Mouse (Mus musculus): ENCODE measurements around the gene Usf2. TPM values are rescaled to one million over a fixed set of nuclear protein-coding genes. Genes with fewer than 3 reads are reported as not detected.

Gene Usf2
- polyA plus RNA-seq, 1 experiment from 2014 or later, result 22.7 TPM

DNA sequence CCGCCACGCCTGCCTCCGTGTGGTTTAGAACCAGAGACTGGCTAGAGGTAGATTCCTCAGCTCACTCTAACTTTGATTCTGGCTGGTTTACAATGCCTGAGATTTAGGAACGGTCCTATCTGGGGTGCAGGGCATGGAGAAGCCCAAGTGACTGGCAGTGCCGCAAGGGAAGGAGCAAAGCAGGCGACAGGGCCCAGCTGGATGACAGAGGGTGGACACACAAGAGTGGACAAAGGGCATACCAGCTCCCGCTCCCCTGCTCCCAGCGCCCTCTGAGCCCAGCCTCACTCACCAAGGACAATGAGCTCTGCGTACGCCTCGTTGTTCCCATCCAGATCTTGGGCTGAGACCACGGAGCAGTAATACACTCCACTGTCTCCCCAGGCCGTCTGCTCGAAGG is 9.1 kb upstream of the Usf2 start:
- Histone ChIP-seq H3K4me1 (replicated peaks; ENCODE audit: control insufficient read depth, insufficient read depth, low read length) (no peaks in the 10 kb centered on the region), H3K36me3 (ENCODE audit: control insufficient read depth, insufficient read depth, low read length) (peaks cover 20% of the 10 kb centered on the region; the same call in 1 of the 2 replicates), H3K9me3 (ENCODE audit: control insufficient read depth, low read length) (no peaks in the 10 kb centered on the region), H3K4me3 (ENCODE audit: low read depth, low read length) (no peak overlapping the region), H3K9ac (ENCODE audit: low read length) (no peak overlapping the region), H3K27me3 (replicated peaks; ENCODE audit: control insufficient read depth, insufficient read depth, low read length) (no peaks in the 10 kb centered on the region), H3K4me2 (ENCODE audit: low read length) (no peak overlapping the region), H3K27ac (ENCODE audit: low read depth) (no peak overlapping the region)
- ATAC-seq (replicated peaks; ENCODE audit: low FRiP score, low TSS enrichment, low read depth) (no peak), DNase-seq (ENCODE audit: low spot score) (no peak)
- 86% methylated on average over 14 of the region's 14 CpGs for WGBS

DNA sequence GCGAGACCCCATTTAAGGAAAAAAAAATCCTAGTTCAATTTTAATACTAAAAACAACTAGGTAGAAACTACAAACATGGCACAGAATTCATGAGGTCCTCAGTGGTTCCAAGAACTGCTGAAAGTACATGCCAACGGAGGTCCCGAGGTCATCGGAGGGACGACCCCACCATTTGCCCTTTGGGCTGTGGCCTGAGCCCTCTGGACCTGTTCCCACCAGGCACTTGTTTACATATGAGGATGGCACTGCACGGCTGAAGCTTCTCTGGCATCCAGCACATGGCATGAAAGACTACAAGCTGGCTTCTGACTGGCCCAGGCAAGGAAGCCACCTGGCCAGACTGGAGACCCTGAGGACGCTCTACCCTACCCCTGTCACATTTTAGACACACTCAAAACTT is 7.8 kb upstream of the Usf2 start:
- Histone ChIP-seq H3K4me2 (ENCODE audit: low read length) (no peak overlapping the region), H3K4me1 (replicated peaks; ENCODE audit: control insufficient read depth, insufficient read depth, low read length) (no peaks in the 10 kb centered on the region), H3K27ac (ENCODE audit: low read depth) (no peak overlapping the region), H3K36me3 (ENCODE audit: control insufficient read depth, insufficient read depth, low read length) (peaks cover 24% of the 10 kb centered on the region; the same call in 1 of the 2 replicates), H3K9ac (ENCODE audit: low read length) (no peak overlapping the region), H3K4me3 (ENCODE audit: low read depth, low read length) (no peak overlapping the region), H3K27me3 (replicated peaks; ENCODE audit: control insufficient read depth, insufficient read depth, low read length) (no peaks in the 10 kb centered on the region), H3K9me3 (ENCODE audit: control insufficient read depth, low read length) (no peaks in the 10 kb centered on the region)
- no peak for DNase-seq (ENCODE audit: low spot score)
- ATAC-seq (replicated peaks; ENCODE audit: low FRiP score, low TSS enrichment, low read depth), result no peak
- 85% methylated on average over 7 of the region's 7 CpGs for WGBS

- DNase-seq (ENCODE audit: low spot score) (no peak), ATAC-seq (replicated peaks; ENCODE audit: low FRiP score, low TSS enrichment, low read depth) (no peak)
- no peak overlapping the region for H3K9ac ChIP-seq (ENCODE audit: low read length)
- no peaks in the 10 kb centered on the region for H3K9me3 ChIP-seq (ENCODE audit: control insufficient read depth, low read length)
- no peaks in the 10 kb centered on the region for H3K27me3 ChIP-seq (replicated peaks; ENCODE audit: control insufficient read depth, insufficient read depth, low read length)
- H3K4me3 ChIP-seq (ENCODE audit: low read depth, low read length), result no peak overlapping the region
- H3K4me2 ChIP-seq (ENCODE audit: low read length), result no peak overlapping the region
- peaks cover 28% of the 10 kb centered on the region for H3K36me3 ChIP-seq (ENCODE audit: control insufficient read depth, insufficient read depth, low read length)
- WGBS, result 93% methylated on average over 5 of the region's 5 CpGs
- H3K27ac ChIP-seq (ENCODE audit: low read depth), result no peak overlapping the region
- H3K4me1 ChIP-seq (replicated peaks; ENCODE audit: control insufficient read depth, insufficient read depth, low read length), result peaks cover 8% of the 10 kb centered on the region
Measured at GRCm38 (mm10) chr7:30962862-30963261, 6.3 kb upstream of the Usf2 start.

DNA sequence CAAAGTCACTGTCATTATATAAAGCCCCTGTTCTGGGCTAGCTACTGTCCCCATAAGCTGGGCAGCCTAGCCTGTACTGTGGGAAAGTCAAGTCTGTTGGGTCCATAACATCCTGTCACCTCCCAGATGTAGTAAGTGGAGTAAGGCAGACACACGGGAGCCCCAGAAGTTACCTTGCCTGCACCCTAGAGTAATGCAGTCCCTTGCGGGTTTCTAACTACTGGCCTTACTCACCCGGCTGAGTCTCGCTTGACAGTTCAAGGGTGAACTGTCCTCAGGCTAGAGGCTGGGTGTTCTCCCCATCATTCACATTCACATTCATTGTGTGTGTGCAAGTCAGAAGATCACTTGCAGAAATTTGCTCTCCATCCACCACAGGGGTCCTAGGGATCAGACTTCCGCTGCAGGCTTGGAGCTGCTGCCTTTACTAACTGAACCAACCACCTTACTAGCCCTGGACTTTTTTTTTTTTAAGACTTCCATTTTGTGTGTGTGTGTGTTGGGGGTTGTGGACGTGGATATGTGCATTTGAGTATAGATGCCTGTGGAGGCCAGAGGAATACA is 3.3 kb upstream of the Usf2 start:
- no peak overlapping the region for H3K9ac ChIP-seq (ENCODE audit: low read length)
- 85% methylated on average over 6 of the region's 6 CpGs for WGBS
- no peak overlapping the region for H3K4me3 ChIP-seq (ENCODE audit: low read depth, low read length)
- H3K9me3 ChIP-seq (ENCODE audit: control insufficient read depth, low read length), result no peaks in the 10 kb centered on the region
- DNase-seq (ENCODE audit: low spot score) (no peak), ATAC-seq (replicated peaks; ENCODE audit: low FRiP score, low TSS enrichment, low read depth) (no peak)
- H3K27ac ChIP-seq (ENCODE audit: low read depth), result no peak overlapping the region
- no peaks in the 10 kb centered on the region for H3K27me3 ChIP-seq (replicated peaks; ENCODE audit: control insufficient read depth, insufficient read depth, low read length)
- no peak overlapping the region for H3K4me2 ChIP-seq (ENCODE audit: low read length)
- peaks cover 15% of the 10 kb centered on the region for H3K4me1 ChIP-seq (replicated peaks; ENCODE audit: control insufficient read depth, insufficient read depth, low read length)
- H3K36me3 ChIP-seq (ENCODE audit: control insufficient read depth, insufficient read depth, low read length), result peaks cover 31% of the 10 kb centered on the region

GRCm38 (mm10) chr7:30958866-30959487 is 2.4 kb upstream of the Usf2 start:
- peaks cover 16% of the 10 kb centered on the region for H3K4me1 ChIP-seq (replicated peaks; ENCODE audit: control insufficient read depth, insufficient read depth, low read length)
- peaks cover 40% of the 10 kb centered on the region for H3K36me3 ChIP-seq (ENCODE audit: control insufficient read depth, insufficient read depth, low read length)
- WGBS, result 96% methylated on average over 9 of the region's 9 CpGs
- DNase-seq (ENCODE audit: low spot score) (no peak), ATAC-seq (replicated peaks; ENCODE audit: low FRiP score, low TSS enrichment, low read depth) (no peak)
- H3K27ac ChIP-seq (ENCODE audit: low read depth), result no peak overlapping the region
- no peaks in the 10 kb centered on the region for H3K9me3 ChIP-seq (ENCODE audit: control insufficient read depth, low read length)
- H3K4me2 ChIP-seq (ENCODE audit: low read length), result no peak overlapping the region
- H3K9ac ChIP-seq (ENCODE audit: low read length), result no peak overlapping the region
- H3K27me3 ChIP-seq (replicated peaks; ENCODE audit: control insufficient read depth, insufficient read depth, low read length), result no peaks in the 10 kb centered on the region
- no peak overlapping the region for H3K4me3 ChIP-seq (ENCODE audit: low read depth, low read length)

GRCm38 (mm10) chr7:30958109-30958865 is 1.7 kb upstream of the Usf2 start:
- Histone ChIP-seq H3K27me3 (replicated peaks; ENCODE audit: control insufficient read depth, insufficient read depth, low read length) (no peaks in the 10 kb centered on the region), H3K4me2 (ENCODE audit: low read length) (peak overlapping the region; percentile 66), H3K27ac (ENCODE audit: low read depth) (peak overlapping the region; percentile 93), H3K4me3 (ENCODE audit: low read depth, low read length) (peak overlapping the region; percentile 72), H3K9me3 (ENCODE audit: control insufficient read depth, low read length) (no peaks in the 10 kb centered on the region), H3K9ac (ENCODE audit: low read length) (peak overlapping the region; percentile 94), H3K4me1 (replicated peaks; ENCODE audit: control insufficient read depth, insufficient read depth, low read length) (peaks cover 16% of the 10 kb centered on the region), H3K36me3 (ENCODE audit: control insufficient read depth, insufficient read depth, low read length) (peaks cover 47% of the 10 kb centered on the region)
- DNase-seq (ENCODE audit: low spot score) (peak; percentile 56), ATAC-seq (replicated peaks; ENCODE audit: low FRiP score, low TSS enrichment, low read depth) (no peak)
- 71% methylated on average over 28 of the region's 28 CpGs for WGBS

- Histone ChIP-seq H3K4me2 (ENCODE audit: low read length) (peak overlapping the region; percentile 66), H3K4me1 (replicated peaks; ENCODE audit: control insufficient read depth, insufficient read depth, low read length) (peaks cover 16% of the 10 kb centered on the region), H3K36me3 (ENCODE audit: control insufficient read depth, insufficient read depth, low read length) (peaks cover 56% of the 10 kb centered on the region), H3K27ac (ENCODE audit: low read depth) (peak overlapping the region; percentile 93), H3K9me3 (ENCODE audit: control insufficient read depth, low read length) (no peaks in the 10 kb centered on the region), H3K27me3 (replicated peaks; ENCODE audit: control insufficient read depth, insufficient read depth, low read length) (no peaks in the 10 kb centered on the region), H3K9ac (ENCODE audit: low read length) (peak overlapping the region; percentile 94), H3K4me3 (ENCODE audit: low read depth, low read length) (peak overlapping the region; percentile 72)
- peak; percentile 65 for ATAC-seq (replicated peaks; ENCODE audit: low FRiP score, low TSS enrichment, low read depth)
- peak; percentile 97 for DNase-seq (ENCODE audit: low spot score)
- WGBS, result under 1% methylated on average over 43 of the region's 43 CpGs
Measured at GRCm38 (mm10) chr7:30957367-30957783, 772 bp upstream of the Usf2 start.

- ATAC-seq (replicated peaks; ENCODE audit: low FRiP score, low TSS enrichment, low read depth) (peak; percentile 45), DNase-seq (ENCODE audit: low spot score) (peak; percentile 79)
- Histone ChIP-seq H3K4me2 (ENCODE audit: low read length) (peak overlapping the region; percentile 70), H3K27me3 (replicated peaks; ENCODE audit: control insufficient read depth, insufficient read depth, low read length) (no peaks in the 10 kb centered on the region), H3K27ac (ENCODE audit: low read depth) (peak overlapping the region; percentile 93), H3K9me3 (ENCODE audit: control insufficient read depth, low read length) (no peaks in the 10 kb centered on the region), H3K36me3 (ENCODE audit: control insufficient read depth, insufficient read depth, low read length) (peaks cover 60% of the 10 kb centered on the region), H3K9ac (ENCODE audit: low read length) (peak overlapping the region; percentile 94), H3K4me1 (replicated peaks; ENCODE audit: control insufficient read depth, insufficient read depth, low read length) (peaks cover 16% of the 10 kb centered on the region), H3K4me3 (ENCODE audit: low read depth, low read length) (peak overlapping the region; percentile 72)
- 1% methylated on average over 38 of the region's 49 CpGs for WGBS
Measured at GRCm38 (mm10) chr7:30956357-30956751, 249 bp downstream of the Usf2 start.
